Mouse (Mus musculus): ENCODE measurements around the gene Gm11099. TPM values are rescaled to one million over a fixed set of nuclear protein-coding genes. Genes with fewer than 3 reads are reported as not detected.

Gene Gm11099
- total RNA-seq, 2 experiments from 2014 or later, result not detected

DNA sequence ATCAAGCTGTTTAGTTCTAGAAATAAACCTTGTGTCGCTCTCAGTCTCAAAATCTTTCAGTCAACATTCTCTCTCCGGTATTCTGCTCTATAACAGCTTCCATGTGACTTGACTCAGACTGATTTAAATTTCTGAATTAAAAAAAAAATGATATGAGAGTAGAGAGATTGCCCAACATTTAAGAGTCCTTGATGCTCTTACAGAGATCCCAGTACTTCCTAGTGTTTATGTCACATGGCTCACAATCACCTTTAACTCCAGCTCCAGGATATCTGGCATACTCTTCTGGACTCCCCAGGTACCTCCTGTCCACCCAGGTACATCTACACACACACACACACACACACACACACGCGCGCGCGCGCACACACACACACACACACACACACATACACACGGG, 53.1 kb downstream of the Gm11099 start:
- no peak for DNase-seq (ENCODE audit: extremely low spot score in 1 of 2, low spot score in 2 of 2)
- Histone ChIP-seq H3K4me3 (no peak overlapping the region), H3K27ac (no peak overlapping the region)
- TF ChIP-seq CTCF (IDR thresholded peaks at IDR 0.05), result no peak
- intact Hi-C loops (cut with DNase I), result no loop called here

- intact Hi-C loops (cut with DNase I), result no loop called here
- no peak for TF ChIP-seq CTCF (IDR thresholded peaks at IDR 0.05)
- H3K27ac ChIP-seq, result no peak overlapping the region
- no peak overlapping the region for H3K4me3 ChIP-seq
- DNase-seq (ENCODE audit: extremely low spot score in 1 of 2, low spot score in 2 of 2), result no peak
These were observed 59.1 kb downstream of the Gm11099 start for GRCm38 (mm10) chr2:58918351-58918750.

GRCm38 (mm10) chr2:58925551-58925950, 66.3 kb downstream of the Gm11099 start:
- no peak for DNase-seq (ENCODE audit: extremely low spot score in 1 of 2, low spot score in 2 of 2)
- TF ChIP-seq CTCF (IDR thresholded peaks at IDR 0.05), result no peak
- intact Hi-C loops (cut with DNase I), result no loop called here
- H3K27ac ChIP-seq, result no peak overlapping the region
- H3K4me3 ChIP-seq, result no peak overlapping the region

DNA sequence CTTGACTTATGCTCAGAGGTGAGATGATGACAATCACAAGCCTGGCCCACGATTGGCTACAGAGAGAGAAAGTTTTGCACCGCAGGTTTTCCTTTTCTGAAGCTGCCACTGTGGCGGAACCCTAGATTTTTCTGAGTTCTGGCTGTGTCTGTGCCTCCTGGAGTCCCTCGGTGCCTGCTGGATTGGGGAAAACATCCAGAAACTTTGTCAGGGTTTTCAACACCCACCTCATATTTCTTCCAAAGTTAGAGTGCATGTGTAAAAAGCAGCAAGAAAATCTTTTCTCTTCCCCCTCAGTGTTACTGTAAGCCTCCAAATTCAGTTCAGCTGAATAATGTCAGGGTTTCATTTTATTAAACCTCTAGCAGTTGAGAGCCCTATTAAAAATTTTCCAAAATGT, 82.1 kb downstream of the Gm11099 start:
- TF ChIP-seq CTCF (IDR thresholded peaks at IDR 0.05), result no peak

GRCm38 (mm10) chr2:58948796-58949195, 89.6 kb downstream of the Gm11099 start:
- intact Hi-C loops (cut with DNase I), result no loop called here
- no peak for DNase-seq (ENCODE audit: extremely low spot score in 1 of 2, low spot score in 2 of 2)
- no peak for TF ChIP-seq CTCF (IDR thresholded peaks at IDR 0.05)
- Histone ChIP-seq H3K27ac (no peak overlapping the region), H3K4me3 (no peak overlapping the region)

More for the DNA sequence above, 82.1 kb downstream of the Gm11099 start:
- Histone ChIP-seq H3K4me3 (no peak overlapping the region), H3K27ac (no peak overlapping the region)
- peak; percentile 10 to 18 for DNase-seq (ENCODE audit: extremely low spot score in 1 of 2, low spot score in 2 of 2)
- intact Hi-C loops (cut with DNase I), result no loop called here

- intact Hi-C loops (cut with DNase I), result no loop called here
- no peak for TF ChIP-seq CTCF (IDR thresholded peaks at IDR 0.05)
- H3K4me3 ChIP-seq, result no peak overlapping the region
- no peak overlapping the region for H3K27ac ChIP-seq
- no peak for DNase-seq (ENCODE audit: extremely low spot score in 1 of 2, low spot score in 2 of 2)
These were observed 92.9 kb downstream of the Gm11099 start for GRCm38 (mm10) chr2:58952101-58952500.

DNA sequence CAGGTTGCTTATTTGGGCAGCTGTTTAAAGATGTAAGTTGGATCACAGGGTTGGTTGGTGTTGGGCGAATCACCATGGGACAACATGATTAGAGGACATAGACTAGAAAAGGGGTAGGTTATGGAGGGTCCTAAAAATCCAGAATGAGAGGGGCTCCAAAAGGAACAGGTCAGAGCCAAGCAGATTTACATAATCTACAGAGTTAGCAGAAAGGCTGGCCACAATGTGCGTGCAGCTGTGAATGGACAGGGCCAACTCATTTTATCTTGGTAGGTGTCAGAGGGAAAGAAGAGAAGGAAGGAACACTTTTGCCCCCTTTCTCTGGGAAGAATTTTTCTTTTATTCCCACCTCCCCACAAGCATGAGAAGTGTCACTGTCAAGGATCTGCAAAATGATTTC, 97.1 kb downstream of the Gm11099 start:
- H3K27ac ChIP-seq, result no peak overlapping the region
- no peak for DNase-seq (ENCODE audit: extremely low spot score in 1 of 2, low spot score in 2 of 2)
- TF ChIP-seq CTCF (IDR thresholded peaks at IDR 0.05), result no peak
- intact Hi-C loops (cut with DNase I), result no loop called here
- no peak overlapping the region for H3K4me3 ChIP-seq

- intact Hi-C loops (cut with DNase I), result no loop called here
- Histone ChIP-seq H3K4me3 (no peak overlapping the region), H3K27ac (no peak overlapping the region)
- no peak for TF ChIP-seq CTCF (IDR thresholded peaks at IDR 0.05)
- no peak for DNase-seq (ENCODE audit: extremely low spot score in 1 of 2, low spot score in 2 of 2)
These were observed 97.6 kb downstream of the Gm11099 start for GRCm38 (mm10) chr2:58956770-58957300.

All from left cerebral cortex, adult 2 months (tissue).